Mouse (Mus musculus) embryonic fibroblast, embryonic 13.5 days (primary cell): Measurements from ENCODE around the gene Mprip.
"Not testable (repeated sequence)": the region's sequence is repeated elsewhere in the genome, so short reads cannot be mapped to it uniquely, and the experiment has no call there.

ENCODE experiments used
- CTCF ChIP-seq: IDR thresholded peaks from 2 replicates; pipeline ENCODE4 v1.5.1; 2011; ENCODE audit warnings: mild to moderate bottlenecking, control low read depth, low read length, moderate library complexity, borderline replicate concordance; ENCODE audit not compliant: insufficient read depth
- POLR2A ChIP-seq: IDR thresholded peaks from 2 replicates; pipeline ENCODE4 v1.6.1; 2011; ENCODE audit warnings: low read depth, mild to moderate bottlenecking, control low read depth, low read length, moderate library complexity

DNA sequence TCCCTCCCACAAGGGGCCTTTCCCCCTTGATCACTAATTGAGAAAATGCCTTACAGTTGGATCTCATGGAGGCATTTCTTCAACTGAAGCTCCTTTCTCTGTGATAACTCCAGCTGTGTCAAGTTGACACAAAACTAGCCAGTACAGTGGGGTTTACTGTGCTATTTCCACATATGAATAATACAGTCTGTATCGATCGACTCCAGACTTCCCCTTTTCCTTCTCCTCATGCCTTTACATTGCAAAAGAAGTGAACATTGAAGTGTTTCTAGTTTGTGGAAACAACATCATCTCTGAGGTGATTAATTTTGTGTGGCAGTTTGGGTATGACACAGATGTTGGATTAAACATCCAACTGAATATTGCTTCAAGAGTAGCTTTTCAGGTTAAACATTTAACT lies 44.1 kb upstream of the Mprip start:
- not testable (repeated sequence) for TF ChIP-seq CTCF, POLR2A
